Mouse (Mus musculus) macrophage (primary cell): ENCODE results near the gene Svop. TPM values are rescaled to one million over a fixed set of nuclear protein-coding genes. Genes with fewer than 3 reads are reported as not detected.

Experiments
- H3K27ac ChIP-seq: fragments of 350-480 bp; formaldehyde crosslinking; 2 replicates; pipeline ENCODE4 v1.9.0; 2021
- H3K36me3 ChIP-seq: fragments of 350-480 bp; formaldehyde crosslinking; 2 replicates; pipeline ENCODE4 v1.9.0; 2021; ENCODE audit errors: inconsistent target
- H3K4me3 ChIP-seq: fragments of 350-480 bp; formaldehyde crosslinking; 2 replicates; pipeline ENCODE4 v1.9.0; 2021; ENCODE audit errors: inconsistent target
- H3K79me2 ChIP-seq: fragments of 350-480 bp; formaldehyde crosslinking; 2 replicates; pipeline ENCODE4 v1.9.0; 2021; ENCODE audit errors: inconsistent target
- WGBS: methylation state at CpG from one replicate; pipeline ENCODE4 v1.1.7; 2026; ENCODE audit warnings: inconsistent platforms; ENCODE audit not compliant: missing documents; 5-methylcytosine and 5-hydroxymethylcytosine counted together
- polyA plus RNA-seq: library from polyadenylated mRNA; stranded (reverse); fragments of 250-400 nt; gene quantifications from 3 replicates; pipeline ENCODE4 v1.2.4, GENCODE M21; 2018; ENCODE audit warnings: inconsistent platforms

The Svop gene
- polyA plus RNA-seq, 1 experiment from 2014 or later, result not detected

GRCm38 (mm10) chr5:113984025-113984740, 107.2 kb downstream of the Svop start:
- Histone ChIP-seq H3K79me2 (peaks cover 60% of the 10 kb centered on the region; the same call in 1 of the 2 replicates), H3K36me3 (peaks cover 10% of the 10 kb centered on the region; the same call in 1 of the 2 replicates), H3K27ac (no peak overlapping the region), H3K4me3 (no peak overlapping the region)
- WGBS, result 92% methylated on average over 13 of the region's 13 CpGs

- Histone ChIP-seq H3K4me3 (no peak overlapping the region), H3K36me3 (peaks cover 9% of the 10 kb centered on the region; the same call in 1 of the 2 replicates), H3K27ac (no peak overlapping the region), H3K79me2 (peaks cover 61% of the 10 kb centered on the region; the same call in 1 of the 2 replicates)
- WGBS, result 91% methylated on average over 6 of the region's 6 CpGs
Measured at GRCm38 (mm10) chr5:113983541-113983940, 107.8 kb downstream of the Svop start.

GRCm38 (mm10) chr5:113981843-113982242, 109.5 kb downstream of the Svop start:
- Histone ChIP-seq H3K4me3 (no peak overlapping the region), H3K36me3 (peaks cover 22% of the 10 kb centered on the region; the same call in 1 of the 2 replicates), H3K79me2 (peaks cover 78% of the 10 kb centered on the region; the same call in 1 of the 2 replicates), H3K27ac (no peak overlapping the region)
- 94% methylated on average over 8 of the region's 8 CpGs for WGBS

GRCm38 (mm10) chr5:113981171-113981570, 110.2 kb downstream of the Svop start:
- Histone ChIP-seq H3K27ac (no peak overlapping the region), H3K79me2 (peaks cover 84% of the 10 kb centered on the region; the same call in 1 of the 2 replicates), H3K4me3 (no peak overlapping the region), H3K36me3 (peaks cover 22% of the 10 kb centered on the region; the same call in 1 of the 2 replicates)
- WGBS, result 53% methylated on average over 6 of the region's 6 CpGs

- Histone ChIP-seq H3K4me3 (no peak overlapping the region), H3K79me2 (peaks cover 90% of the 10 kb centered on the region; the same call in 1 of the 2 replicates), H3K36me3 (peaks cover 22% of the 10 kb centered on the region; the same call in 1 of the 2 replicates), H3K27ac (no peak overlapping the region)
- 20% methylated on average over 1 of the region's 1 CpGs for WGBS
Measured at GRCm38 (mm10) chr5:113980511-113980910, 110.9 kb downstream of the Svop start.

GRCm38 (mm10) chr5:113977309-113977708, 114.1 kb downstream of the Svop start:
- H3K4me3 ChIP-seq, result no peak overlapping the region
- no peak overlapping the region for H3K27ac ChIP-seq
- 95% methylated on average over 8 of the region's 8 CpGs for WGBS
- peaks cover 13% of the 10 kb centered on the region; the same call in 1 of the 2 replicates for H3K36me3 ChIP-seq
- H3K79me2 ChIP-seq, result peaks cover 98% of the 10 kb centered on the region; the same call in 1 of the 2 replicates

Other genes starting within 250 kb of the Svop start
- 171 to 329 TPM (median 266 TPM) in 3 replicates for gene Coro1c, start 182.8 kb downstream of the Svop start, polyA plus RNA-seq
- gene Ssh1, start 97.7 kb downstream of the Svop start, polyA plus RNA-seq, result 8.9 to 10.3 TPM (median 10.0 TPM) in 3 replicates
- not detected in 3 replicates for gene Dao, start 87.9 kb downstream of the Svop start, polyA plus RNA-seq
- gene Usp30, start 26.1 kb downstream of the Svop start, polyA plus RNA-seq, result 8.4 to 11.9 TPM (median 8.4 TPM) in 3 replicates
- 0.95 to 4.5 TPM (median 3.3 TPM) in 3 replicates for gene Alkbh2, start 36.6 kb upstream of the Svop start, polyA plus RNA-seq
- gene Ung, start 38.8 kb upstream of the Svop start, polyA plus RNA-seq, result 0.70 to 14.0 TPM (median 3.2 TPM) in 3 replicates
- 0.17 to 0.30 TPM (median 0.29 TPM) in 3 replicates for gene Acacb, start 55.0 kb upstream of the Svop start, polyA plus RNA-seq
- gene Foxn4, start 182.2 kb upstream of the Svop start, polyA plus RNA-seq, result not detected in 3 replicates
- 0.27 to 0.34 TPM (median 0.30 TPM) in 3 replicates for gene Myo1h, start 197.6 kb upstream of the Svop start, polyA plus RNA-seq